Mouse (Mus musculus): Measurements from ENCODE around the gene Stxbp1.

DNA sequence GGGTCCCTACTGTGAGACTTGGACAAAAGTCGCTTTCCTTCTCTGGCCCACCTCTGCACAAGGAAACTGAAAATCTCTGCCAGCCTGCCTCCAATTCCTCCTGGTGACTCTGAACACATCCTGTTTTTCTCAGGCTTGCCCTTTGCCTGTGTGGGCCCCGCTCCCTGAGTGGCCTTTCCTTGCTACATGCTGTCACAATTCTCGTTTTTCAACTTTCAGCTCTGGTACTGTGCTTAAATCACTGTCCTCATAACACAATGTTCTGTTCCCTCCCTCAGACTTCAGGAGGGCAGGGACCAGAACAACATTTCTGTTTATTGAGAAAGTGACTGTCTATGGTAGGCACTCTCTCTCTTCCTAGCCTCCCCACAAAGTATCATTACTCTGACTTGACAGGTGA lies 27.0 kb upstream of the Stxbp1 start:
- TF ChIP-seq CTCF (IDR thresholded peaks at IDR 0.05; ENCODE audit: extremely low read depth, insufficient read depth, insufficient read length, insufficient replicate concordance) (no peak), POLR2A (IDR thresholded peaks at IDR 0.05; ENCODE audit: low read depth, low read length) (no peak)
